Mouse (Mus musculus) kidney, embryonic 14.5 days (tissue): ENCODE measurements around the gene Slc32a1. TPM values are rescaled to one million over a fixed set of nuclear protein-coding genes. Genes with fewer than 3 reads are reported as not detected.

Source experiments
- ATAC-seq: fragments of 200-750 bp; cut with Nextera tagmentation; 2 replicates; pipeline ENCODE4 v1.8.0; 2017; ENCODE audit warnings: moderate number of reproducible peaks, mild to moderate bottlenecking, moderate TSS enrichment, moderate library complexity; ENCODE audit not compliant: low FRiP score, low TSS enrichment
- H3K27ac ChIP-seq: fragments of 300-500 bp; sonication (generic); 2 replicates; pipeline ENCODE4 v1.5.1; 2014; ENCODE audit warnings: low read depth, mild to moderate bottlenecking, low read length, moderate library complexity, mixed read lengths
- H3K27me3 ChIP-seq: fragments of 300-500 bp; sonication (generic); 2 replicates; pipeline ENCODE4 v1.6.1; 2014; ENCODE audit warnings: mild to moderate bottlenecking, low read length; ENCODE audit not compliant: control insufficient read depth, insufficient read depth
- H3K36me3 ChIP-seq: fragments of 300-500 bp; sonication (generic); 2 replicates; pipeline ENCODE4 v1.6.1; 2014; ENCODE audit warnings: low read length, mixed read lengths; ENCODE audit not compliant: control insufficient read depth, insufficient read depth
- H3K4me1 ChIP-seq: fragments of 300-500 bp; sonication (generic); 2 replicates; pipeline ENCODE4 v1.6.1; 2014; ENCODE audit warnings: low read length, mixed read lengths; ENCODE audit not compliant: control insufficient read depth, insufficient read depth
- H3K4me2 ChIP-seq: fragments of 300-500 bp; sonication (generic); replicated peaks from 2 replicates; pipeline ENCODE4 v1.6.1; 2014; ENCODE audit warnings: low read depth, mild to moderate bottlenecking, low read length
- H3K4me3 ChIP-seq: fragments of 300-500 bp; sonication (generic); 2 replicates; pipeline ENCODE4 v1.5.1; 2014; ENCODE audit warnings: mild to moderate bottlenecking, low read length
- H3K9ac ChIP-seq: fragments of 300-500 bp; sonication (generic); 2 replicates; pipeline ENCODE4 v1.6.1; 2014; ENCODE audit warnings: low read depth, mild to moderate bottlenecking, low read length, moderate library complexity
- H3K9me3 ChIP-seq: fragments of 300-500 bp; sonication (generic); 2 replicates; pipeline ENCODE4 v1.6.1; 2016; ENCODE audit warnings: low read length; ENCODE audit not compliant: control insufficient read depth
- WGBS: fragments of 180-500 bp; shearing (Covaris S2); extraction: QIAGEN DNeasy Blood & Tissue Kit; methylation state at CpG from one replicate; pipeline ENCODE4 v1.1.7; 2014; 5-methylcytosine and 5-hydroxymethylcytosine counted together
- polyA plus RNA-seq: library from polyadenylated mRNA; unstranded; fragments of >200 nt; fragmentation: Nextera tagmentation; extraction: Ambion mirVana; gene quantifications from 2 replicates; pipeline ENCODE4 v1.2.1, GENCODE M21; 2014

Gene Slc32a1
- polyA plus RNA-seq, 1 experiment from 2014 or later: 0.09 TPM

DNA sequence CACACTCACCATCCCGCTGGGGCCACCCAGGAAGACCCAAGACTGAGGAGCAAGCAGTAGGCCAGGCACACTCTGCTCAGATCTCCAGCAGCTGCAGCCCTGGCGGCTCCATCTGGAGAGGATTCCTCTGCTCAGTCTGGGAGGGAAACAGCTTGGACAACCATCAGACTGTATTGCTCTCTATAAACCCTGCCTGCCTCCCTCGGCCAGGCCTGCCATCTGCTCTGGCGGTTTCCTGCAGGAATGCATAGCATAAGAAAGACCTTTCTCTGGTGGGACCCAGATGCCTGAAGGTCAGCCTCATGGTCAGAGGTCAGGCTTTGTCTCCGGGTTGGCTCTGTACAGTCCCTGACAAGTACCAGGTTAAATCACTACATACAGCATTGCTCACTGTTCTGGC is 19.3 kb upstream of the Slc32a1 start:
- no peak overlapping the region for H3K9ac ChIP-seq
- no peak for ATAC-seq
- peaks cover 4% of the 10 kb centered on the region for H3K27me3 ChIP-seq
- WGBS: 33% methylated on average over 5 of the region's 5 CpGs
- no peaks in the 10 kb centered on the region for H3K36me3 ChIP-seq
- H3K9me3 ChIP-seq: no peaks in the 10 kb centered on the region
- no peak overlapping the region for H3K4me3 ChIP-seq
- H3K4me1 ChIP-seq: peaks cover 4% of the 10 kb centered on the region; the same call in 1 of the 2 replicates
- H3K4me2 ChIP-seq: no peak overlapping the region
- H3K27ac ChIP-seq: no peak overlapping the region

- Histone ChIP-seq H3K9me3 (no peaks in the 10 kb centered on the region), H3K36me3 (no peaks in the 10 kb centered on the region), H3K4me3 (no peak overlapping the region), H3K4me1 (peaks cover 4% of the 10 kb centered on the region; the same call in 1 of the 2 replicates), H3K4me2 (no peak overlapping the region), H3K9ac (no peak overlapping the region), H3K27ac (no peak overlapping the region), H3K27me3 (peaks cover 14% of the 10 kb centered on the region)
- 81% methylated on average over 4 of the region's 4 CpGs for WGBS
- ATAC-seq: no peak
Measured at GRCm38 (mm10) chr2:158593371-158593770, 17.2 kb upstream of the Slc32a1 start.

DNA sequence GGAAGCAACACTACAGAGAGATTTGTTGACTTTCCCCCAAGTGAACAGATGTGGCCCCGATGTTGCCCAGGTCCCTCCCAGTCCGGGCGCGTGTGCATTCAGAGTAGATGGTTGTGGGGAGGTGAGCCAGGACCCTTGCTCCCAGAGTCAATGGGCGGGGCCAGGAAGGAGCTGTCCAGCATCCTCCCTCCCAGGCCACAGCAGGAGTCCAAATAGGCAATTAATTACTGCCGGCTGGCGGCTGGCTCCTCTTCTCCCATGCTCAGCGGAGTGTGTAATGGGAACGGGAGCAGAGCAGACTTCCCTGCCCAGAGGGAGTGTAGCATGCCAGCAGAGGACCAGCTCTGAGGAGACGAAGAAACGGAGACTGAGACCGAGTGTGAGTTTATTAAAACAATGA is 15.5 kb upstream of the Slc32a1 start:
- Histone ChIP-seq H3K27me3 (peaks cover 18% of the 10 kb centered on the region), H3K9ac (no peak overlapping the region), H3K4me1 (peaks cover 4% of the 10 kb centered on the region; the same call in 1 of the 2 replicates), H3K4me3 (no peak overlapping the region), H3K9me3 (no peaks in the 10 kb centered on the region), H3K36me3 (no peaks in the 10 kb centered on the region), H3K27ac (no peak overlapping the region), H3K4me2 (no peak overlapping the region; the same call in 1 of the 2 replicates)
- peak; percentile 97 for ATAC-seq
- under 1% methylated on average over 12 of the region's 12 CpGs for WGBS

GRCm38 (mm10) chr2:158595577-158595976 is 15.0 kb upstream of the Slc32a1 start:
- Histone ChIP-seq H3K9me3 (no peaks in the 10 kb centered on the region), H3K9ac (no peak overlapping the region), H3K27me3 (peaks cover 18% of the 10 kb centered on the region), H3K27ac (no peak overlapping the region), H3K4me2 (no peak overlapping the region; the same call in 1 of the 2 replicates), H3K4me1 (peaks cover 4% of the 10 kb centered on the region; the same call in 1 of the 2 replicates), H3K4me3 (no peak overlapping the region), H3K36me3 (no peaks in the 10 kb centered on the region)
- WGBS: 22% methylated on average over 7 of the region's 7 CpGs
- ATAC-seq: no peak

DNA sequence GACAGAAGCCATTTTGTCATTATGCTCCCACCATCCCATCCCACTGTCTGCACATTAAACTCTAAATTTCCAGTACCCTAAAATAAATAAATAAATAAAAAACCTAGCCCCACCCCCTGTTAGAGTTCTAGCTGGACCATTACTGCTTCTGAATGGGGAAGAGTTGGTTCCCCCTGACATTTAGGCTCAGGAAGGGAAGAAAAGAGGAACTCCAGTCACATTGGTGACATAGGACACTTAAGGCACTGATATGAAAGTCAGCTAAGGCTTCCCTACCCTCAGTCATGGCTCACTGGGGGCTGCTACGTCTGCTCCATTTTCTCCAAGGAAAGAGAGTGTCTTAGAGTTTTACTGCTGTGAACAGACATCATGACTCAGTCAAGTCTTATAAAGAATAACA is 13.8 kb upstream of the Slc32a1 start:
- Histone ChIP-seq H3K36me3 (no peaks in the 10 kb centered on the region), H3K4me3 (no peak overlapping the region), H3K9me3 (no peaks in the 10 kb centered on the region), H3K4me1 (peaks cover 4% of the 10 kb centered on the region; the same call in 1 of the 2 replicates), H3K27me3 (peaks cover 18% of the 10 kb centered on the region), H3K9ac (no peak overlapping the region), H3K4me2 (no peak overlapping the region), H3K27ac (no peak overlapping the region)
- 71% methylated on average over 1 of the region's 1 CpGs for WGBS
- no peak for ATAC-seq

GRCm38 (mm10) chr2:158600517-158600916 is 10.1 kb upstream of the Slc32a1 start:
- no peak overlapping the region for H3K27ac ChIP-seq
- H3K9me3 ChIP-seq: no peaks in the 10 kb centered on the region
- no peak overlapping the region for H3K4me2 ChIP-seq
- ATAC-seq: no peak
- no peak overlapping the region for H3K9ac ChIP-seq
- no peaks in the 10 kb centered on the region for H3K36me3 ChIP-seq
- H3K4me3 ChIP-seq: no peak overlapping the region
- H3K4me1 ChIP-seq: 0 out of 2 replicates have a peak, but pooled peaks cover under 1% of the 10 kb centered on the region
- peaks cover 27% of the 10 kb centered on the region for H3K27me3 ChIP-seq
- WGBS: 30% methylated on average over 3 of the region's 3 CpGs

DNA sequence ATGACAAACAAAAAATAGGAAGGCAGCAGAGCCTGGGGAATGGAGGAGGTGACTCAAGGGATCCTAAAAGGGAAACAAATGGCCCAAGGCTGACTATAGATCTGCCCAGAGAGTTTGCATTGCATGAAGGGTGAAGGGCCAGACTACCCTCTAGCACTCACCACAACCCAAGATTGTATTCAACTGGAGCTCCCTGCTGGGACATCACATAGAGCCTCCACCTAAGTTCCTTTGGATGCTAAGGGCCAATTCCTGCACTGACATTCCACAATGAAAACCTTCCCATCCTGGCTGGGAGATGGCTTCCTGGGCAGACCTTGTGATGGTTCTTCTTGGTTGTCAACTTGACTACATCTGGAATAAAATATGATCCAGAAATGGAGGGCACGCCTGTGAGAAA is 9.2 kb upstream of the Slc32a1 start:
- Histone ChIP-seq H3K27ac (no peak overlapping the region), H3K9ac (no peak overlapping the region), H3K27me3 (peaks cover 27% of the 10 kb centered on the region), H3K4me2 (no peak overlapping the region), H3K4me3 (no peak overlapping the region), H3K36me3 (no peaks in the 10 kb centered on the region), H3K4me1 (no peaks in the 10 kb centered on the region), H3K9me3 (no peaks in the 10 kb centered on the region)
- WGBS: 89% methylated on average over 1 of the region's 1 CpGs
- ATAC-seq: no peak

DNA sequence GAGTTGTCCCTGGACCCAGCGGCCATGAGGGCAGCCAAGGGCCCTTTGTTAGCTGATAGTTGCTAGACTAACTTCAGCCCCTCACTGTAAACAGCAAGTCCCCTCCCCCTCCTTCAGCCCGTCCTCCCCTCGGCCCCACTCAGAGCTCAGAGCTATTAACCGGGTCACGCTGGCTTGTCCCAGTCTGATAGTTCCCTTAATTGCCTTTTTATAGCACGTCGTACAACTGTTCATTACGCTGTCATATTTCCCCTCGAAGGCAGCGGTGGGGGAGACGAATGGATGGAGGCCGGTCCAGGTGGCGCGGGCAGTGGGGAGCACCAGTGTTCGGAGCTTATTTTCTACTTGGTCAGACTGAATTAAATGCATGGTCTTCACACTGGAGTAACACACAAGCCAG is 7.9 kb upstream of the Slc32a1 start:
- Histone ChIP-seq H3K36me3 (no peaks in the 10 kb centered on the region), H3K4me3 (no peak overlapping the region), H3K27me3 (peaks cover 31% of the 10 kb centered on the region), H3K9me3 (no peaks in the 10 kb centered on the region), H3K9ac (no peak overlapping the region), H3K4me1 (peaks cover 6% of the 10 kb centered on the region; the same call in 1 of the 2 replicates), H3K4me2 (0 out of 2 replicates have a peak overlapping the region, but pooled peaks have one; percentile 2), H3K27ac (no peak overlapping the region)
- WGBS: 4% methylated on average over 15 of the region's 15 CpGs
- ATAC-seq: peak; percentile 29; the same call in 1 of the 2 replicates

GRCm38 (mm10) chr2:158606511-158606964 is 4.0 kb upstream of the Slc32a1 start:
- ATAC-seq: peak; percentile 74
- H3K9ac ChIP-seq: no peak overlapping the region
- no peaks in the 10 kb centered on the region for H3K9me3 ChIP-seq
- peaks cover 60% of the 10 kb centered on the region for H3K27me3 ChIP-seq
- peak overlapping the region; percentile 55; the same call in 1 of the 2 replicates for H3K27ac ChIP-seq
- H3K4me3 ChIP-seq: no peak overlapping the region
- H3K4me2 ChIP-seq: peak overlapping the region; percentile 10; the same call in 1 of the 2 replicates
- whole genome bisulfite sequencing: 5% methylated on average over 4 of the region's 4 CpGs
- no peaks in the 10 kb centered on the region for H3K36me3 ChIP-seq
- peaks cover 19% of the 10 kb centered on the region; the same call in 1 of the 2 replicates for H3K4me1 ChIP-seq
